Mouse (Mus musculus): Measurements from ENCODE around the gene Sycp2.

The Sycp2 gene

GRCm38 (mm10) chr2:178407053-178407815 is at the start of gene Sycp2:
Sycp2 (minus strand) TSS chr2:178407685.
- in situ Hi-C loops (cut with MboI, MseI): no loop called here

- in situ Hi-C loops (cut with MboI, MseI): no loop called here
These were observed 47.4 kb upstream of the Sycp2 start for GRCm38 (mm10) chr2:178454664-178455516.

DNA sequence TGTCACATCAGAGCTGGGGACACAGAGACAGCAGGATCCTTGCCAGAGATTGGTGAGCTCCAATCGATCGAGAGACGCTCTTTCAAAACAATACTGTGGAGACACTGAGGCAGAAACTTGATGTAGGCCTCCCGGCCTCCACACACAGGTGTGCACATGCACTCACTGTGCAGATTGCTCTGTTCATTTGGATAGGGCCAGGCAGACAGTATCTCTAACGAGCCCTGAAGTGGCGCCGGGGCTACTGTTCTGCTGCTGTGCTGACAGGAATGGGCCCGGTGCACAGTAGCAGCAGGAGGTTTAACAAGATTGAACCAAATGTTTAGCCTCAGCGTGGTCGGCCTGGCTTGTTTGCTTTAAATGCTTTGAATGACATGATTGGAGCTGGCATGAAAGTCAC is 43.5 kb upstream of the Sycp2 start:
- in situ Hi-C loops (cut with MboI, MseI): no loop called here

DNA sequence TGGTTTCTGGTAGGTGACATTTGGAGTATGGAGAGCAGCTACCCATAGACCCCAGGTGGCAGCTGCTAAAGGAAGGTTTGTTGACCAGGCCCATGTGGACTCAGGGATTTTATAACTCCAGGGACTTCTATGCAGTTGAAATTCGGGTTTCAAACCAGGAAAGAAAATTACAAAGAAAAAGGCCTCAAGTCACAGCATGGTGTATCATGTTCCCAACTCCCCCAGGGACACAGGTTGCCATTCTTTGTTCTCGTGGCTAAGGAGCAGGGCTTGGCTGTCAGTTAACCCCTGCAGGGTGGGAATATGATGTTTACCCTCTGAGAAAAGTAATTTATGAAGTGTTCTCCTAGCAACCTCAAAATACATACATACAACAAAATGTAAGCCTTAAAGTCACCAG is 42.8 kb upstream of the Sycp2 start:
- in situ Hi-C loops (cut with MboI, MseI): no loop called here

GRCm38 (mm10) chr2:178449386-178449785 is 41.9 kb upstream of the Sycp2 start:
- in situ Hi-C loops (cut with MboI, MseI): no loop called here

- in situ Hi-C loops (cut with MboI, MseI): no loop called here
These were observed 29.8 kb upstream of the Sycp2 start for GRCm38 (mm10) chr2:178437311-178437710.

GRCm38 (mm10) chr2:178433903-178434302 is 26.4 kb upstream of the Sycp2 start:
- in situ Hi-C loops (cut with MboI, MseI): no loop called here

- in situ Hi-C loops (cut with MboI, MseI): no loop called here
These were observed 26.0 kb upstream of the Sycp2 start for GRCm38 (mm10) chr2:178433495-178433894.

- in situ Hi-C loops (cut with MboI, MseI): no loop called here
These were observed 22.7 kb upstream of the Sycp2 start, which contains the start of gene Cdh26 for GRCm38 (mm10) chr2:178430231-178430630. Cdh26 (plus strand) TSS chr2:178430531.

DNA sequence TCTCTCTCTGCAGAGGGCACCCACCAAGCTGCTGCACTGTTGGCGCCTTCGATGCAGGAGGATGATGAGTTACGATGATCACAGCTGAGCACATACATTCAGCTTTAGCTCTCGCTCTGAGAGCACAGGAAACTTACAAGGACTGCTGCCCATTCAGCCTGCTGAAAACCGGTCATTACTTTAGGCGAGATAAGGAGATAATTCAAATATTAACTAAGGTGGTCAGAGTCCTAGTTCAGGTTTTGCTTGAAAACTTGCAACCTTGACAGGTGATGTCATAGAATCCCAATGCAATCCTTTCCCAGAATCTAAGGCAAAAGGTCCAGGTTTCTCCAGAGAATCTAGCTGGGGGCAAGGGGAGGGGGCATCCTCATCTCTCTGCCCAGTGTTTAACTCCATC is 21.9 kb upstream of the Sycp2 start:
- in situ Hi-C loops (cut with MboI, MseI): no loop called here

DNA sequence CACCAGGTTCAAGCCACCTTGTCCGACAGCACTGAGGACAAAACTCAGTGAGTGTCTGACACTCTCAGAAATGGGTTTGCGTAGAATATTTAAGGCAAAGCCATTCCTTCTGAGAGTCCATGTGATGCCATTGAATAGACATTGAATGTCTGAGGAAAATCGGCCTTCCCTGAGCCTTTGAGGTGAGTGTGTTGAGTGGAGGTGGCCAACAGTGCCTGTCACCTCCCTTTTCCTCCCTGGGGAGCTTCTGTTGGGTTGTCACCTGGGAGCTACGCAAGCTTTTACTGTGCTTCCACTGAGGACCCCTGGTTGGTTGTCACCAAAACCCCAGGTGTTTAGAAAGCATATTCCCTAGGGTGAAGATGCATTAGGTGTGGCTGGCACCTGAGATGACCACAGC is 21.2 kb upstream of the Sycp2 start:
- in situ Hi-C loops (cut with MboI, MseI): no loop called here

DNA sequence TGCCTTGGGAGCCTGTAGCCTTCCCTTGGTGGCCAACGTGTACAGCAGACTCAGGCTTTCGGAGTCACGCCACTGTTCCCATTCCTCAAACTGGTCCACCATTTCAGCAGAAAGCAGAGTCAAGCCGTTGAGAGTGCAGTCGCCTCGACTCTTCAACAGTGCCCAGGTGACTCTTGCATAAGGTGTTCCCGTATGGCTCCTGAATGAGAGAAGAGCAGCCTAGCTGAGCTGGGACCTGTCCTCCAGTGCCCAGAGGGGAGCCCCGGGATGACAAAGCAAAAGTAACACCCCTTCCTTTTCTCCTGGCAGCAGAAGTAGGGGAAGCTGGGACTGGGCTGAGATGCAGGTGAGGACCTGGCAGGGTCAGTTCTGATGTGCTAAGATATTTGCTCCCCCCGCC is 20.7 kb upstream of the Sycp2 start:
- in situ Hi-C loops (cut with MboI, MseI): no loop called here

DNA sequence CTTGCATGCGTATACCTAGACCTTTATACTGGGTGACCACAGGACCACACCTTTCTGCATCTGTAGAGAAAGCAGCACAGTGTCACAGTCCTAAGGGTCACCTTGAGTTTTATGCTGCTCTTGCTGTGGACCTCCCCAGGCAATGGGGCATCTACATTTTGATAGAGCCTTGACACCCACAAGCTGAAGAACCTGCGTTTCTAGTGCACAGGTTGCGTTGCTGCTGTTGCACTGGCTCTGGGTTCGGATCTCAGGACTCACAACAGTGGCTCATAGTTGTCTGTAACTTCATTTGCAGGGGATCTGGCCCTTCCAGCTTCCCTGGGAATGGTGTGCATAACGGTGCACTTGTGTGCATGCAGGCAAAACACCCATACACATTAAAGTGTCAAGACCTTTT is 19.7 kb upstream of the Sycp2 start:
- in situ Hi-C loops (cut with MboI, MseI): no loop called here

GRCm38 (mm10) chr2:178426229-178426628 is 18.7 kb upstream of the Sycp2 start:
- in situ Hi-C loops (cut with MboI, MseI): no loop called here

GRCm38 (mm10) chr2:178423223-178423622 is 15.7 kb upstream of the Sycp2 start:
- in situ Hi-C loops (cut with MboI, MseI): no loop called here

DNA sequence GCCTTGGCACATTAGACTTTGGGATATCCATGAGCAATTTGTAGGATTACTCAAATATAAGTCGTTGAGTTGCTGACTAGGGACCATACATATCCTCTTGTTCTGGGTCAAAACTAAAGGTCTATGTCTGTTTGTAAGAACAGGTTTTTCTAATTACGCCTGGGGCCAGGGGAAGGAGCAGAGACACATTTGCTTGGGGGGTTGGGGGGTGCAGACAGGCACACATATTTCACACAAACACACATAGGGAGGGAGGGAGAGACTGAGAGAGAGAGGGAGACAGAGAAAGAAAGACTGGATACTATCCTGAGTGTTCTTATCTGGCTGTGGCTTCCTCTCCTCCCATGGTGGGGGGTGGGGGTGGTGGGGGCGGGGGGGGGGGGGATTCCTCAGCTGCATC is 14.7 kb upstream of the Sycp2 start:
- in situ Hi-C loops (cut with MboI, MseI): no loop called here

DNA sequence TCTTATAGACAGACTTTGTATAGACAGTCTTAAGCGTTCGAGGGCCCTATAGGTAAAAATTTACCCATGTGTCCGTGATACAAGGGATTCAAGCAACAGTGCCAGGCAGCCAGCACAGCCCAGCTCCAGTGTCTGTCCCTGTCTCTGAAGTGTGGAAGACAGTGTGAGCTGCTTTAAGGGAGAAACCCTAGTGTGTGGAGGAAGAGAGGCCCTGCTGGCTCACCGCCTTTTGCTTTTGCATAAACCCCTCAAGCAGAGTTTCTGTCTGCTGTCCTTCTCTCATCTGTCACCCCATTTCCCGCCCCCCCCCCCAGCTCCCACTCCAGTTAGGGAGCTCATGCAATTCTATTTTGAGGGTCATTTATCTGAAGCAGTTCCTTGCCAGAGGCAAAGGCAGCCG is 14.1 kb upstream of the Sycp2 start:
- in situ Hi-C loops (cut with MboI, MseI): no loop called here

DNA sequence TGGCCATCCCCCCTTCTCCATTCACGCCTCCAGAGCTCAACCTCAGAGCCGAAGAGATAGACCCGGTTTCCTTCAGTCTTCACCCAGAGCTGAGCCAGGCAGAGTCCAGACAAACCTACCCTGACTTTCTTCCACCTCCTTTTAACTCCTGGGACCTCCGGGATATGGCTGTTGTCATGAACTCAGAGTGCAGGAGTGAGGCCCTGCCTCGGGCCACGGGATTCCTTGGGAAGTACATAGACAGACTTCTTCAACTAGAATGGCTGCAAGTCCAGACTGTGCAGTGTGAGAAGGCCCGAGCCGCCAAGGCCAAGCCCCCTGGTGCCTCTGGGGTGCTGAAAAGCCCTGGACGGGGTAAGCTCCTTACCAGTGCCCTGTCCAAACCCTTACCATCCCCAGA is 13.1 kb upstream of the Sycp2 start:
- in situ Hi-C loops (cut with MboI, MseI): no loop called here

DNA sequence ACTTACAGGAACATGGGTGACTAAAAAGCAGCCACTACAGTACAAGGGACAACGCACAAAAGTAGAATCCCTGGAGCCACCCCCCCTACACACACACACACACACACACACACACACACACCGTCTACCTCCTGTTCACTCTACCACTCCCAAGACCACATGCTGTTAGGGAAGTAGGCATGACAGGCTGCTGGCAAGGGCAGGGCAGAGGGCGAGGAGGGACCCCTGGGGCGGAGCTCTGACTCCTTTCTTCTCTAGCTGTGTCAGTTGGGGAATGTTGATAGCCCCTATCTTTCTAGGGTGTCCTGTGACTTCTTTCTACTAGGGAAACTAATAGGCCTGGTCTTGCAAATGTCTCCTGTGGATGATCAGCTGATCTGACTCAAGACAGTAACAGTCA is 9.5 kb upstream of the Sycp2 start:
- in situ Hi-C loops (cut with MboI, MseI): no loop called here

DNA sequence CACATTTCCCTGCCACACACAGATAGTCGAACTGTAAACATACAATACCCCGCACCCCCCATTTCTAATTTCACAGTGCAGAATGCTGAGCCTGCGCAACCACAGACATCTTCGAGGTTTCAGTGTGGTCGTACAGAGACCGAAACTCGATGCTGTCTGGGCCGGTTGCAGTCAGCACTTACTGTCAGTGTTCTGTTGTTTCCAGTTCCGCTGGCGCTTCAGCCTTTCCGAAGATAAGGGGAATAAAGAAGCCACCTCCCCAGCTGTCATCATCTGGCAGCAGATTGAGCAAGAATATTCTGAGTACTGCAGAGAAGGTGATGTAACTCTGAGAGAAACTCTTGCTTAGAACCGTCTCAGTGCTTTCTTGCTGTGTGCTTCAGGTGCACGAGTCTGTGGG is 8.9 kb upstream of the Sycp2 start:
- in situ Hi-C loops (cut with MboI, MseI): no loop called here

- in situ Hi-C loops (cut with MboI, MseI): no loop called here
These were observed 7.6 kb upstream of the Sycp2 start for GRCm38 (mm10) chr2:178415150-178415448.

DNA sequence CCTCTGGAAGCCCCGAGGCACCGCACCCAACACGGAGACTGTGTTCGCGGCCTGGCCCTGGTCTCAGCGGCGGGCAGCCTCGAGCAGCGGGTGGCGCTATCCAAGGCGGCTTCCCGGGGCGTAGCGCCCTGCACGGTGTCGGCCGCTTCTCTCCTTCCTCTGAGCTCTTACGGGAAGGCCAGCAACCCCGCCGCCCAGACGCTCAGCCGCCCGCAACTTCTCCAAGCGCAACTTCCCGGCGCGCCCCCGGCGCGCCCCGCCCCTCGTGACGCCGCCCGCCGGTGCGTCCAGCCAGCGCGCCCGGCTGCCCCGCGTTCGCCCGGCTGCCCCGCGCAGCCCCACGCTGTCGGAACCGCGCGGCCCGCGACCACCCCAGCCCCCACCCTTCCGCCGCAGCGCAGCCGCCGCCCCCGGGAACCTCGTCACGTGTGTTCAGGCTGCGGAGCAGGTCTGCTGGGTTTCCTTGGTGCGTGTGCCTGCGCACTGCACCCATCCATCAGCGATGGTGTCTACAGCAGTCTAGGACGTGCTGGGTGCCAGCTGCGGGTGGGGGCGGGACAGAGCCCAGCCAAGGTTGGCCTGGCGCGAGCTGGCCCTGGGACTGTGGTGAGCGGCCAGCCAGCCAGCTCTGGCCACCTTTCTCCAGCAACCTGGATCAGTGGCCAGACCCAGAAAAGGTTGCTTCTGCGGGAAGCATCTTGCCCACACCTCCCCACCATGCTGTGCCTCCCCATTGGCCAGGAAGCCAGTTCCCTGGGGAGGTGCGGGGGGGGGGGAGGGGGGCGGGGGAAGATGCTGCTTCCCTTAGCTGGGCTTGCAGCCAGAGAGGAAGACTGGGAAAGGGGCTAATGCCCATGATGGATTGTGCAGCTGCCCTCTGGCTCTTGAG is 7.0 kb upstream of the Sycp2 start, which contains the start of the genes Ppp1r3d and Fam217b:
Ppp1r3d (minus strand) TSS at position 212 of the 889 bp plus-strand sequence.
Fam217b (plus strand) TSS at position 264 of the 889 bp plus-strand sequence.
- in situ Hi-C loops (cut with MboI, MseI): no loop called here

Data from T-helper 2 cell (primary cell).